Mouse (Mus musculus): ENCODE data around the gene Ulk3.

Ulk3 gene

GRCm38 (mm10) chr9:57565741-57566221 lies 23.5 kb upstream of the Ulk3 start:
- in situ Hi-C loops (cut with MboI; ENCODE audit: unreplicated experiment in 2 of 2), result no loop called here

- in situ Hi-C loops (cut with MboI; ENCODE audit: unreplicated experiment in 2 of 2), result no loop called here
These were observed 22.4 kb upstream of the Ulk3 start for GRCm38 (mm10) chr9:57566846-57567245.

DNA sequence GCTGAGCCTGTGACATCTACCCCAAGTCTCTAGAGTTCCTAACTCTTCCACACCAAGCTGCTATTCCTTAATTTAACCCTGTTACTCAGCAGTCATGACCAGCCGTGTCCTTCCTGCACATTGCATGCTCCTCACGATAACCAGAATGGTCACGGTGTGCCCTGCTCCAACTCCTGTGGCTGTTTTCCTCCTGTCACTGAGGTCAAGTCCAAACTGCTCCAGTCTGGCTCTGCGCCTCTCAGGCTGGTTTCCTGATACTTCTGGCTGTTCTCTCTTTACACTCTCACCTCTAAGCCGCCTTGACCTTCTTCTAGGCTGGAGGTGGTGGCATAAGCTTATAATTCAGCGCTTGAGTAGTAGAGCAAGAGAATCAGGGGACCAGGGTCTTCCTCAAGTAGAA lies 20.8 kb upstream of the Ulk3 start:
- in situ Hi-C loops (cut with MboI; ENCODE audit: unreplicated experiment in 2 of 2), result no loop called here

DNA sequence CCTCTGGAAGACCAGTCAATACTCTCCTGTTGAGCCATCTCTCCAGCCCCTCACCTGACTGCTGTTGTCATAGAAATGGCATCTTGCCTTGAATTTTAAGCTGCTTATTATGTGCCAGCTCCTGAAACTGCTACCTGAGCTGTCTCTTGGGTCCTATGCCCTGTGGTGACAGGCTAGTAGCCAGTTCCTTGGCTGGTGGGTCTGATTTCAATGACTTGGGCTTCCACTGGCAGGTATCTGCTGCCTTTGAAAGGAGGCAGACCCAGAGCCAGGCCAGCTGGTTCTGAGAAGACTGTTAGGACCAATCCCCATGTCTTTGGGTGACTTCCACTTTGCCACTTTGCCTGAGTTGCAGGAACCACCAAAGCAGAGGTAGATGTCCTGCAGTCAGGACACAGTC lies 14.9 kb upstream of the Ulk3 start:
- in situ Hi-C loops (cut with MboI; ENCODE audit: unreplicated experiment in 2 of 2), result no loop called here

DNA sequence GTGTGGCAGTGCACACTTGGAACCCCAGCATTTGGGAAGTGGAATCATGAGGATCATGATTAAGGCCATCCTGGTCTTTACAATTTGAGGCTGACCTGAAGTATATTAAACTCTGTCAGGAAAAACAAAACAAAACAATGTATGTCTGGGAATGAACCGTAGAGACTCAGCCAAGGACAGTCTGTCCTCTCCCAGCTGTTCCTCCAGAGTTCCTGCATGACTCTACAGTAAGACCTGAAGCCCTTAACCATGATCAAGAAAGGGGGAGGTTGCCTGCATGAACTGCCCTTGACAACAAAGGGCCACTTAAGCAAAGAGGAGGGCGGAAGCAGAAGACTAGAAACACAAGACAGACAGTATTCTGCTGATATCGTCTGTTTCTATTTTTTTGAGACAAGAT lies 13.7 kb upstream of the Ulk3 start:
- in situ Hi-C loops (cut with MboI; ENCODE audit: unreplicated experiment in 2 of 2), result loop anchor here in 1 of 2 experiments (25.0 kb wide), 1 partner anchor 937 kb away; no protein-coding TSS in a partner anchor

GRCm38 (mm10) chr9:57577144-57577849 lies 12.0 kb upstream of the Ulk3 start:
- in situ Hi-C loops (cut with MboI; ENCODE audit: unreplicated experiment in 2 of 2), result loop anchor here in 1 of 2 experiments (25.0 kb wide), 1 partner anchor 935 kb away; no protein-coding TSS in a partner anchor

DNA sequence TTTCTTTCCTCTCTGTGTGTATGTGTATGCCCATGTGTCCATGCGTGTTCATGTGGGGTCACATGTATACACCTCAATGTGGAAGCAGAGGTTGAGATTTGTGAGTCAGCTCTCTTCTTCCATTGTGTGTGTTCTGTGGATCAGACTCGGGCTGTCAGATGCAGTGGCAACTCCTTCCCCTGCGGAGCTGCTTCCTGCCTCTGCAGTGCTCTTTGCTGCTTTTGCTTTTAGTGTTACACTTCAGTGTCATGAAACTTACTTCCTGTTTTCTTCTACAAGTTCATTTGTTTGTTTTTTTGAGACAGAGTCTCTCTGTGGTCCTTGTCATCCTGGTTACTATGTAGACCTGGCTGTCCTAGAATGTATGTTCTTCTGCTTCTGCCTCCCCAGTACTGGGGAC lies 4.3 kb upstream of the Ulk3 start:
- in situ Hi-C loops (cut with MboI; ENCODE audit: unreplicated experiment in 2 of 2), result loop anchor here in 1 of 2 experiments (25.0 kb wide), 1 partner anchor 927 kb away; no protein-coding TSS in a partner anchor

- in situ Hi-C loops (cut with MboI; ENCODE audit: unreplicated experiment in 2 of 2), result loop anchor here (5.0 to 25.0 kb wide), 2 partner anchors 67 to 922 kb away; no protein-coding TSS in a partner anchor
These were observed 1.5 kb downstream of the Ulk3 start for GRCm38 (mm10) chr9:57590726-57591125.

DNA sequence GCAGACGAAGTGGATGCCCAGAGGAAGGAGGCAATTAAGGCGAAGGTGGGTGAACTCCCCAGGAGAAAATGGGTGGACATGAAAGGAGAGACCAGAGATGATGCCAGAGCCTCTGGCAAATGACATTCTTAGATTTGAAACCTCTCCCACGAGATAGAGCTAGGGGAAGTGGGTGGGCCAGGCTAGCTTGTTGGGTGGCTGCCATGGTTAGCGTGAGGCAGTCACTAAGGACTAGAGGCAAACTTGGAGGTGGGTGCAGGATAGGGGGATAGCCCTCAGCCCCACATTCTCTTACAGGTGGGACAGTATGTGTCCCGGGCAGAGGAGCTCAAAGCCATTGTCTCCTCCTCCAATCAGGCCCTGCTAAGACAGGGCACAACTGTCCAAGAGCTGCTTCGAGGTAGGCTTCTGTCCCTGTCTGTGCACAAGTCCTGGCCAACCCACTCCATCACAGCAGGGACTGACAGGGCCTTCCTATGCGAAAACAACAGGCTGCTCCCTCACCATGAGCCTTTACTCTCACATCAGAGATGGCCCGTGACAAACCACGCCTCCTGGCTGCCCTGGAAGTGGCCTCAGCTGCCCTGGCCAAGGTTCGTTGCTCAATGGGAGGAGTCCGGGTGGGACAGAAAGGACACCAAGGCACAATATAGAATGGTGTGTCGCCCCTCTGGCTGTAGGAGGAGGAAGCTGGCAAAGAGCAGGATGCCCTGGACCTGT lies 4.4 kb downstream of the Ulk3 start:
- in situ Hi-C loops (cut with MboI; ENCODE audit: unreplicated experiment in 2 of 2), result loop anchor here (5.0 to 25.0 kb wide), 2 partner anchors 64 to 919 kb away; no protein-coding TSS in a partner anchor

- in situ Hi-C loops (cut with MboI; ENCODE audit: unreplicated experiment in 2 of 2), result loop anchor here (5.0 to 25.0 kb wide), 2 partner anchors 63 to 918 kb away; no protein-coding TSS in a partner anchor
These were observed 4.9 kb downstream of the Ulk3 start for GRCm38 (mm10) chr9:57594174-57594509.

- in situ Hi-C loops (cut with MboI; ENCODE audit: unreplicated experiment in 2 of 2), result loop anchor here in 1 of 2 experiments (25.0 kb wide), 1 partner anchor 915 kb away; no protein-coding TSS in a partner anchor
These were observed 8.0 kb downstream of the Ulk3 start for GRCm38 (mm10) chr9:57597265-57597664.

DNA sequence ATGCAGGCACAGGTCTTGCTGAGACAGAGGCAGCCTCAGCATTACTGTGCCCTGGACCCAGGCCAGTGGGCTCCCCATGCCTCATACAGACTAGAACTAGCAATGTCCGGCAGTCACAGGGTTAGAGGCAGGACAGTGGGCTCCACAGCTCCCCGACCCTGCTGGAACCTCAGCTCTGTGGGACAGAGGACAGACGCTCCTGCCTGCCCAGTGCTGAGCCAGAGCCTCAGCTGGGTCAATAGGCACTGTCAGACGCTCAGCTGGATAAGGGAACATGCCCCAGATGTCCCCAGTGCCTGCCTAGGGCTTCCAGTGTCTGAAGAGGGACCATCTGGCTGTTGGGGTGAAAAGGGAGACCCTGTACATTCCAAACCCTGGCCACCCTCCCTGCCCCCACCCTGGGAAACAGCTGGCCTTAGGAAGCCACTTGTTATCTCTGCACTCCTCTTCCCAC lies 8.7 kb downstream of the Ulk3 start:
- in situ Hi-C loops (cut with MboI; ENCODE audit: unreplicated experiment in 2 of 2), result loop anchor here in 1 of 2 experiments (25.0 kb wide), 1 partner anchor 914 kb away; no protein-coding TSS in a partner anchor

DNA sequence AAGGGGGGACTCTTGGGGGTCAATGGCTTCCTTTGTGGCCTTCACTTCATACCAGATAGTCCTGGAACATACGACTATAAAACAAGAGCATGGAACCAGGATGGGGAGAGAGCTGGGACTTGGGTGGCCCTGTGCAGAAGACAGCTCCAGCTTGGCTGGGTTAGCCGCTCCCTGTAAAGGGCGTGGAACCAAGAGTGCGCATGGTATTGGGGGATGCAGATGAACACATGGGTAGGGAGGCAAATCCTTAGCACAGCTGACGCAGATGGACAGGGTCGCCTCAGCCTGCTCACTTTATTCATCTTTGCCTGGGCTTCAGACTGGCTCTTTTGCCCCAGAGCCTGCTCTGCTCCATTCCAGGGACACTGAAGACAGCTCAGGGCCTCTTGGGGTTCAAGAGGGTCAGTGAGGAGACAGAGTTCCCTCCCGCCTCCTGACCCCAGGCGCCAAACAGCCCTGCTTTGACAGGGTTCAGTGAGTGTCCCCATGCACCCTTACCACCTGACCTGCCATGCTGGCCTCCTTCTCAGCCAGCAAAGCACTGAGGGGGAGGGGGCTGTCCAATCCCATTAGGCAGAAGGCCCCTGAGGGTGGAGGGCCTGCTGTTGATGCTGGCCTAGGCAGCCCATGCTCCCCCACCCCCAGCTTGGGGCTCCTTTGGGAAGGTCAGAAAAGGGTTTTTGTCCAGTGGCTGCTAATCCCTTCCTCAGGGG lies 9.8 kb downstream of the Ulk3 start:
- in situ Hi-C loops (cut with MboI; ENCODE audit: unreplicated experiment in 2 of 2), result loop anchor here in 1 of 2 experiments (25.0 kb wide), 1 partner anchor 913 kb away; no protein-coding TSS in a partner anchor

DNA sequence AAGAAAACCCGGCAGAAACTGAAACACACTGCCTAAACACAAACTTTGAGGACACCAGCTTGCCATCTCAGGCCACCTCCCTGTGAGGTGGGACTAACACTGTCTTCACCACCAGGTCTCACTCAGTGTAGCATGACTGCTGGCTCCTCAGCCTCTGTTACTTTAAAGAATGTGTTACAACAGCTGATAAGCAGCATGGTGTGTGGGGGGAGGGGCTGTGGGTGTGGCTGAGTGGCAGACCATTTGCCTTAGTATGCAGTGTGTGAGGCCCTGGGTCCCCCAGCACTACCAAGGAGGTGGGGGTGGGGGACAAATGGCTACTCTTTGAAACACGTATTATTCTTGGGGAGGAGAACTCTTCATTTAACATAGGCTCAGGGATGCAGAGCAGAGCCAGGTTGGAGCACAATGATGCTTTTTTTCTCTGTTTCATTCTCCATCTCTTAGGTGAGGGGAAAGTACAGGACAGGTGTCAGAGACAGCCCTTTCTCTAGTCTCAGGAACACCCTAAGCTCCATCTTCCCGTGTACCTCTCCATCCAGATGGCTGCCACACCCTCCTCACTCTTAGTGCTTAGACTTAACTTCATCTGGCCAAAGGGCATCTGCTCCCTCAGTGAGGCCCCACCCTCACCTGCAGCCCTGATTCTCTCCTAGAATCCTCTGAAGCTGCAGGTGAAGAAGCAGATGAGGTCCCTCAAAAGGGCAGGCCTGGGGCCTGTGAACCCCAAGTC lies 11.5 kb downstream of the Ulk3 start:
- in situ Hi-C loops (cut with MboI; ENCODE audit: unreplicated experiment in 2 of 2), result no loop called here

DNA sequence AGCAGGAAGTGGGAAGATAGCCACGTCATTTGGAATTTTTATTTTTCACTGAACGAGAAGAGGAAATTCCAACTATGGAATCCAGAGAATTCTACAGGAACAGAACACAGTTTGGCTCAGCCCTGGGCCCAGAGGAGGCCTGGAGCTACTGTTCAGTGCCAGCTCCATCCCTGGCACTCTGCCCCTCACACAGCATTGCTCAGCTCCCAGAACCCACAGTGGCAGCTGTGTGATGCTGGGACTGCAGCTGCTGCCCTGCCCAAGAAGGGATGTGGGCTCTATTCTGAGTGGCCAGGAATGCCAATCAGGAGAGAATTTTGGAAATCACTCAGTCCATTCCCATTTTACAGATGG lies 12.1 kb downstream of the Ulk3 start:
- in situ Hi-C loops (cut with MboI; ENCODE audit: unreplicated experiment in 2 of 2), result no loop called here

- in situ Hi-C loops (cut with MboI; ENCODE audit: unreplicated experiment in 2 of 2), result no loop called here
These were observed 12.8 kb downstream of the Ulk3 start for GRCm38 (mm10) chr9:57602098-57602497.

DNA sequence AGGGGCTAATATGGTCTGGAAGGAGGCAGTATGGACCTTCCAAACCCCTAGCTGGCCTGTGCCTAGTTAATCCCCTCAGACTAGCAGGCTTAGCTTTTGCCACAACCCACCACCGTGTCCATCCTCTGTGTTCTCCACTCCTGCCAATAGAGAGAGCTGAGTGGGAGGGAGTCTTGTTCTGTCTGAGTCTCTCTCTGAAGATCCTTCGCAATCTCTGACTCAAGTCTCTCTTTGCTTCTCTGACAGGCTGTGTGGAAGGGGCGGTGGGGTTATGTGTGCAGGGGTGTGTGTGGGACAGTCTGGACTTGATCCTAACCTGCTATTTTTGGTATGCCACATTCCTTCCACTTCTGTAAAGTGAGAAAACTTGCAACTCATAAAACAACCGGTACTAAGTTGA lies 15.6 kb downstream of the Ulk3 start:
- in situ Hi-C loops (cut with MboI; ENCODE audit: unreplicated experiment in 2 of 2), result no loop called here

- in situ Hi-C loops (cut with MboI; ENCODE audit: unreplicated experiment in 2 of 2), result no loop called here
These were observed 16.3 kb downstream of the Ulk3 start for GRCm38 (mm10) chr9:57605503-57605902.

GRCm38 (mm10) chr9:57606139-57606851 lies 17.0 kb downstream of the Ulk3 start, which contains the start of gene Cplx3:
TSS of gene Cplx3 (minus strand) at chr9:57606281.
- in situ Hi-C loops (cut with MboI; ENCODE audit: unreplicated experiment in 2 of 2), result no loop called here

All from v-Abl transformed pro-B cells (cell line).